Mouse (Mus musculus) G1E (cell line): Measurements from ENCODE around the gene Pik3r1.

Experiments
- GATA1 ChIP-seq: IDR thresholded peaks from 2 replicates; pipeline ENCODE4 v1.6.1; 2012; ENCODE audit warnings: borderline replicate concordance, low read length, inconsistent platforms, mixed read lengths
- TAL1 ChIP-seq: conservative IDR thresholded peaks from 2 replicates; pipeline ENCODE4 v1.6.1; 2012; ENCODE audit warnings: low read depth, low read length, inconsistent platforms, mixed read lengths

- 0 out of 2 replicates have a peak, but pooled peaks have one; percentile 26 for TF ChIP-seq TAL1
- TF ChIP-seq GATA1: no peak
Measured at GRCm38 (mm10) chr13:101805559-101806091, 37.6 kb upstream of the Pik3r1 start.
